Mouse (Mus musculus): ENCODE data around the gene Myh10.

Gene Myh10

DNA sequence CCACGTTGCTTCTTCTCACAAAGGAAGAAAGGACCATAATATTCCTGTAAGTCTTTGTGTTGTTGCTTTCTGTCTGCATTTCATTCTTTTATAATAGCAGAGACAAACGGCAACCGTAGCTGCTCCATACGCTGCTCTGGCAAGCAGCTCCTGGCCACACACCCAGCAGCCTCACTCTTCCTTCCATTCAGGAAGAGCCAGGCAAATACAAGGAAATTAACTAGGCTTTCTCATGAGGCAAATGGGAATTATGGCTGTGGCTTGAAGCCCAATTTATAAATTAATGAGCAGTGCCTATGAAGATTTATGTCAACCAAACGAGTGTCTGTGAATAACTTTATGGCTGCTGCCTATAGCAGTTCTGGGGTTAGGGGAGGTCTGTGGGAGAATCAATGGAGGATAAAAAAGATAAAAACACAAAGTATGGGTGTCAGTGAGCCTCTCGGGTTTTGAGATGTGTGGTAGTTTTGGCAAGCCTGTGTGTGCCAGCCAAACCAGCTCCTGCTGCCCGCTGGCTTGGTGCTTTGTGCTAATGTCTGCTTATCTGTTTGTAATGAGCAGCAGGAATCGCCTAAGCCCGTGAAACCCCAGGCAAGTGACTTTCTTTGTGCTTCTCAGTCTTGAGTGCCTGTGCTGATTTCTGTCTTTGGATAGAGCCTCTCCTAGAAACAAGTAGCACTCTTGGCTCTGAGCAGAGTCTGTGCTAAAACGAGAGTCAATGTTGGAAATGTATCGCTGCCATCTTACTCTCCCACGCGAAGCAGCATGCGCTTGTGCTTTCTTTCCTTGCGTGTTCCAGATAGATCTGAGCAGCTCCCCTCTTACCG, 54.2 kb downstream of the Myh10 start:
- in situ Hi-C loops (cut with MseI, MboI), result no loop called here

DNA sequence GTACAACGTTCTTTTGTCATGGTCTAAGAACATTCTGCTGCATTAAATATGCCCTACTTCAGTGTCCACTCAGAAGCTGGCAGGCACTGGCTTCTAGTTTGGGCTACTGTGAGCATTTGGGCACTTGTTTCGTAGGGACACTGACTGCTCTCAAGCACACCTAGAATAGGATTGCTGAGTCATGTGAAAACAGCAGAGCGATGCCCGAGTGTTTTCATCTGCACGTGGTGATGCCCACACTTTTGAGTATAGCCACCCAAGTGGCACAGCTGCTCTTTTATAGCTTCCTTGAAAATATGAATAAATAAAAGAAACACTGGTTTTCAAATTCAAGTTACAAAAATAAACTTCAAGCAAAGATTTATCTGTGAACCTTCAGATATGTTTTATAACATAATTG, 56.8 kb downstream of the Myh10 start:
- in situ Hi-C loops (cut with MseI, MboI), result no loop called here

DNA sequence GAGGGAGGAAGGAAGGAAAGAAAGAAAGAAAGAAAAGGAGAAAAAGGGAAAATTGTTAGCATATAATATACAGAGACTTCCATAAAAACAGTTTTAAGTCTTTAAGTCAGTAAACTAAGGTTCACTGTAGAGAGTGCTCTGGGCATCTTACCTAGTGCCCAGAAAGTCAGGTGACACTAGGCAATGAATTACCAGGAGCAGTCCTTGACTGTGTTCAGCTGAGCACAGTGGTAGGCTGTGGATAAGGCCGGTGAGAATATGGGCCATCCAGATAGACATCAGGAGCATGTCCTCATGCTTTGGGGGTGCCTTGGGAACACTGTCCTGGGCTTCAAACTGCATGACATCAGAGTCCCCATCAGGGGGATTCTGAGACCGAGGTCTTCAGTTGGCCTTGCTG, 58.8 kb downstream of the Myh10 start:
- in situ Hi-C loops (cut with MseI, MboI), result no loop called here

DNA sequence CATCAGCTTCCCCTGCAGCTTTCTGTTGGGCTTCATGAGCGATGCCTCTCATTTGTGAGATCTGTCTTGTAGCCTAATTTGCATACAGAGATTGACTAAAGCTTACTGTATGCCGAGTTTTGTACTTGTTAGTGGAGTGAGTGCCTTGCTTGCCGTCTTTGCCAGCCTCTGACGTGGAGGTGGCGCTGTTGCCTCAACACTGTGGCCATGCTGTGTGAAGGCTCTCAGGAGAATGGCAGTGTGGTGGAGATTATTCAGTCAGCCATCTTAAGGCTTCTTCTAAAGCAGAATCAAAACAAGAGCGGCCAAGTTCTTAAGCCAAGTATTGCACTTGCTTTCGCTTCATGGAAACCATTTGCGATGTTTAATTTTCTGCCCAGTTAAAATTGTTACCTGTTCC, 59.6 kb downstream of the Myh10 start:
- in situ Hi-C loops (cut with MseI, MboI), result no loop called here

DNA sequence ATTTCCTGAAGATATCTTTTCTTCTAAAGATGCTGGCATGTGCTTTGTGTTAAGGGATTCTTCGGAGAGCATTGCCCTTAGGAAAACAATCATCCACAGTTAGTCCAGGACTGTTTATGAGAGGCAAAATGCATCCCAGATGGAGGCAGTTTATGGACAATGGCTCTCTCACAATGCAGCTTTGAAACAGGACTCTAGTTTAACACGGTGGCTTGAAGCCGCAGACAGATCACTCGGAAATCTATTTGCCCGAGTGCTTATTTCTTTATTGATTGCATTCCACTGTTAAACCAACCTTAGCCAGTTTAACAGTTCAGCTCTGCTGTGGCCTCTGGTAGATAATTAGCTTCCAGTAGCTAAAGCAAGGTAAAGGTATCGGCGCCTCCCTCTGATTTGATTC, 62.9 kb downstream of the Myh10 start:
- in situ Hi-C loops (cut with MseI, MboI), result no loop called here

DNA sequence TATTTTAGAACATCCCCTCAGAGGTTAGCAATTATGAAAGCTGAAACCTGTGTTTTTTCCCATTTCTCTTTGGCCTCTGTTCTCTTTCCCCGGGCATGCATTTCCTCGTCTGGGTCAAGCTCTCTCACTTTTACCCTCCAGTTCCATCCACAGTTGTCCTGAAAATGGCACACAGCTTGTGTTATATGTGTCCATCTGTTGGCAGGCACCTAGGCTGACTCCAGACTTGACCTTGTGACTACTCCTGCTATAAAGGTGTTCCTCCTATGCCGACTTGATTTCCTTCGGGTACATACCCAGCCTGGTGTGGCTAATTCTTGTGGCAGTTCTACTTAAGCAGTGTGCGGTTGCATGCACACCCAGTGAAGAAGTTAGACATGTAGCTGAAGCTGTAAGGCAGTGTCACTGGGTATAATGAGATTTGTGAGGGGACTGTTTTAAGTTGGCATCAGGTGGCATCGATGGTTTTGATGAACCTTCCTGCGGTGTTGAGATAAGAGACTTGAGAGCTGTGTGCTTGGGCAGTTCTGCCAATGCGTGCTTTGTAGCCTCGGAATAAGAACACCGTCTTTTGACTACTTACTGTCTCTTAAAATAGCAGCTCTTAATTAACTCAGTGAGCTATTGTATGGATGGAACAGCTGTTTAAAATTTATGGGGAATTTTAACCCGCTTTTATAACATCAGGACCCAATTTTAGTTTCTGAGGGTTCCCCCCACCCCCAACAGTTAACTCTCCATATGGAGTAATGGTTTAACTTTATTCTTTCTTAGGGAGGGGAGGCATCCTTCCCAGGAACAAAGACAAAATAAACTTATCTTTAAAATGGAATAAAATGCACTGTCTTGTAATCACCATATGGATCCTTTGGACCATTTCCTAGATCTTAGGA, 65.3 kb downstream of the Myh10 start:
- in situ Hi-C loops (cut with MseI, MboI), result no loop called here

DNA sequence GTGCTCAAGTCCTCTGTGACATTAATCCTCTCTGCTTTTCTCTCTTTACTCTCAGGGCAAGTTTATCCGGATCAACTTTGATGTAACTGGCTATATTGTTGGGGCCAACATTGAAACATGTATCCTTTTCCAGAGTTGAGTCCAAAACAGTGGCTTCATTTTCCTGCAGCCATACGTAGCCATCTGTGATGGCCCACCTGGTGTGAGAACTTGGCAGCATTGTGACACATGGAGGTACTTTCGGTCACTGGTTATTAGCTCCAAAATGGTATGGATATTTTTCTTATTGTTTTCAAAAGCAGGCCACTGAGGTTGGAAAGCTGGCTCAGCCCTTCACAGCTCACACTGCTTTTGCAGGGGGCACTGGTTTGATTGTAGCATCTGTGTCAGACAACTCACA, 68.3 kb downstream of the Myh10 start:
- in situ Hi-C loops (cut with MseI, MboI), result no loop called here

DNA sequence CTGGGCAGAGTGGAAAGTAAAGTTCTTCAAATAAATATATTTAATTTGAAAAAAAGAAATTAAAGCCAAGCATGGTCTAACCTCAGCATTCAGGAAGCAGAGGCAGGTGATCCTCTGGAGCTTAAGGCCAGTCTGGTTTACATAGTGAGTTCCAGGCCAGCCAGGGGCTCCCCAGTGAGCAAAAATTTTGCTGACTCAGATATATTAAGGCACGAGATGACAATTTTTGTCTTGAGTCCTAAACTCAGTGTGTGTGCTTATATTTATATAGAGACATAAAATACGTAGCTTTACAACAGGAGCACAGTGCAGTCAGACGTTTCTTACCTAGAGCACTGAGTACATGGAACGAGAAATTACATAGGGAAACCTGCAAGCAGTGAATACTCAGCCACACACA, 69.8 kb downstream of the Myh10 start:
- in situ Hi-C loops (cut with MseI, MboI), result no loop called here

DNA sequence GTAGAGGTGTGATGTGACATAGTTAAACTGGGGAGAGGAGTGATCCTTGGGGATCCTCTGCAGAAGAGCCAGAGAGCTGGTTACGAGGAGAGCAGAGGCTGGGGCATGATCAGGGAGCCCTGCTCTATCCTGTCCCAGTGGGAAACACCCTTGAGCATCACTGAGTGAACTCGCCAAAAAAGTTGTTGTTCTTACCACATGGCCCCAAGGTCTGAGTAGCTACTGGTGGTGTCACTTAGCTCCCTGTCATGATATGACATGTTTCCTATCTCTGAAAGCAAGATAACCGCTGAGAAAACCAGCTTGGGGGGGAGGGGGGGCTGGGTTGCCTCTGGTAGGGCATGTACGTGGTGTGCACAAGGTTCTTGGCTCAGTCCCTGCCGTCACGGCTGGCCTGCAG, 70.3 kb downstream of the Myh10 start:
- in situ Hi-C loops (cut with MseI, MboI), result no loop called here

DNA sequence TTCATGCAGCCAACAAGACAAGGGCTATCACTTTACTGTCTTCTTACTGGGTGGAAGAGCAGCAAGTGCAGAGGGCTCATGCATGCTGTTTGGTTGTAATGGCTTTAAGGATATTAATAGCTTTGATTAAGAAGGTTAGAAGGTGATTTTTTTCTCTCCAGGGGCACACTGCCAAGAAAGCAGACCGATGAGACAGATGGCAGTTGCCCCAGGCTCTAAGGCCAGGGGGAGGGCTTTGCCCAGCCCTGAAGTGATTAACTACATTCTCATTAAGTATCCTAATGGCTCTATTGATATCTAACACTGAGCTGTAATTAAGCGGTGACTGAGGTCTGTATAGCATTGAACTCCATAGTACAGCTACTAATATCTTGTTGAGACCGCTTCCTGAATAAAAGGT, 73.3 kb downstream of the Myh10 start:
- in situ Hi-C loops (cut with MseI, MboI), result no loop called here

DNA sequence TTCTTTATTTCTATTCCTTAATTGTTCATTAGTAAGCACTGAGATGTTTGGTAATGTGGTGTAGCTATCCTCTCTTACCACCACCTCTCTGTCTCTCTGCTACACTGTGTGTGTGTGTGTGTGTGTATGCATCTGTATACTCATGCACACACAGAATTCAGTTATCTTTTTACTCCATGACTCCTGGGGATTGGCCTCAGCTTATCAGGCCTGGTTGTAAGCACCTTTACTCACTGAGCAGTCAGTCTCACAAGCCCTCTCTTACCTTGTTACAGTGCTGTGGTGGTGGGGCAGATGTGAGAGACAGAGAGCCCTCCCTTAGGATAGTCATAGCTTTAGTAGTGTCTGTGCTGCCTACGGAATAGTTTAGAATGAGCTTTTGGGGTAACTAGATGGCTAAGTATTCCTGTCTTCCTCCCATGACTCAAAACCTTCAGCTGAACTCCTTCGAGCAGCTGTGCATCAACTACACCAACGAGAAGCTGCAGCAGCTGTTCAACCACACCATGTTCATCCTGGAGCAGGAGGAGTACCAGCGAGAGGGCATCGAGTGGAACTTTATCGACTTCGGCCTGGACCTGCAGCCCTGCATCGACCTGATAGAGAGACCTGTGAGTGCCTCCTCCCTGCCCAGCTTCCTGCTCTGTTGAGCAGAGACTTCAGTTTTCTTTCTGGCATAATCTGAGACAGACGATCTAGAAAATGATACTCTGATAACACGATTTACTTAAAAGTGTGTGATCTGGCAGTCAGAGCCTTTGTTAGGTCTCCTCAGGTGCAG, 76.6 kb downstream of the Myh10 start:
- in situ Hi-C loops (cut with MseI, MboI), result no loop called here

DNA sequence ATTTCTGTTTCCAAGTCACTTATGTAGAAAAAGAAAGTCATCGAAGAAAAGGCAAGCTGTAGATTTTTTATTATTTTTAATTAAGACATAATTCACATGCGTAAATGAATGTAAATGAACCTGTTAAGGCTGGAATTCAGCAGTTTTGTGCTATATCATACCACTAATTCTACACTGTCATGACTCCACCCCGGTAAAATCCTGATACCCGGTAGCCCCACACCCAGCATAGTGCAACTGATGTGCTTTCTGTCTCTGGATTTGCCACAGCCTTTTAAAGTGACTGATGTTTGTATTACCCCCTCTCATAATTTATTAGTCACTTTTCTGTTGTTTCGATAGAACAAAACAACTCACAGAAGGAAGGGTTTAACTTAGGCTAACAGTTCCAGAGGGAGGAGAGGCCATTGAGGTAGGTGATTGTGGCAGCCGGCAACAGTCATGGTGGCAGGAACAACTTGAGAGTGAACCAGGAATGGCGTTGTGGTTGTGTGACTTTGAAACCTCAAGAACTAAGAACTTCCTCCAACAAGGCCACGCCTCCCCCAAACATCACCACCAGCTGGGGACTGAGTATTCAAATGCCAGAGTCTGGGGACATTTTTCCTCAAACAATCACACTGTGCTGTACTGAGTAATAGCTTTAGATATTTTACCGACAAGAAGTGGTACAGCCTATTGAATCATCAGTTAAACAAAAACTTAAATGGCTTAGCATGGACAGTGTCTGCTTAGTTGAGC, 78.6 kb downstream of the Myh10 start:
- in situ Hi-C loops (cut with MseI, MboI), result no loop called here

DNA sequence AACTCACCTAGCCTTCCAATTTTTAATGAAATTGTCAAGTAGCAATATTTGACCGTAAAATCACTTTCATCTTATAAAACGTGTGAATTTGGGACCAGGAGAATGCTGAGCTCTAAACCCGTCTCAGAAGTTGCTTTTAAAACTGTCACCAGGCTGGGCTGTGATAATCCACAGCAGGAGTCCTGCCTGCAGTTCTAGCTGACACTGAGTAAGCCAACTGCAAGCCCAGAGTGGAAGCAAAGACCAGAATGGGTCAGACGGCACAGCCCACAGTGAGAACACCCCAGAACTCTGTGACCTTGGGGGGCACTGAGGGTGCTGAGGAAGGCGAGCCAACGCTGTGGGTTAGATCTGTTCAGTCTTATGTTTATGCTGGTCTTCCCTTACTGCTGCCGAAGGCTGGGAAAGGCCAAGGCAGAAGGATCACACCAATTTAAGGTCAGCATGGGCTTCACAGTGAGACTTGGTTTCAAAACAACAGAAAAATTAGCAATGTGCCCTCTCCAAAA, 84.8 kb downstream of the Myh10 start:
- in situ Hi-C loops (cut with MseI, MboI), result no loop called here

DNA sequence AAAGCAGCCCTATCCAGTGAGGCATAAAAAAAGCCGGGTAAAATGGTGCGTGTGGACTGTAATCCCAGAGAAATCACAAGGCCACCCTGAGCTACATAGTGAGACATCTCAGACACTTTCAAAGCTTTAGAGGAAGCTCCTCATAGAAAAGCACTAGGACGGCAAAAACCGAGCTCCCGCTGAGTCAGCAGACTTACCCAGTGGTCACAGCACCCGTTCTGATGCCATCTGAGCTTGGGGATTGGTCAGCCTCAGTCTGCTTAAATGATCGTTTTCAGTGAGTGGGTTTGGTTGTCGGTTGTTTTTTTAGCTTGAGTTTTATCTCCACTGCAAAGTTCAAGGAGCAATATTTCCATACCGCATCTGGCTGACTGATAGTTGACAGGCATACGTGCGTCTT, 86.6 kb downstream of the Myh10 start:
- in situ Hi-C loops (cut with MseI, MboI), result no loop called here

DNA sequence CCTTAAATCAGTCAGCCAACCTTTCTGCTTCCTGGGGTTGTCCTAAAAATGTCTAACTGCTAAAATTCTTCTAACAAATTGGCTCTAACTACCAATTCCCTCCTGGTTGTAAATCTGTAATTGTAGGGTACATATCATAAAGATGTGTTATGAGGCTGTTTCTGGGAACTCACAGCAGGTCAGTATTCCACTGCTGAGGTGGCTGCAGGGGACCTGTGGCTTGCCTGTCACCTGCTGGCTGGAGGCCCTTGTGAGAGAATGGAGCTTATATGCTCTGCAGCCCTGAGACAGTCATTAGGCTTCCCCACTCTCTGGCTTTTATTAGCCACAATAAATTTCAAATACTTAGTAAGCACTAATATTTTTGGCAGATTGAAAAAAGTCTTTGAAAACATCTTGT, 87.5 kb downstream of the Myh10 start:
- in situ Hi-C loops (cut with MseI, MboI), result no loop called here

DNA sequence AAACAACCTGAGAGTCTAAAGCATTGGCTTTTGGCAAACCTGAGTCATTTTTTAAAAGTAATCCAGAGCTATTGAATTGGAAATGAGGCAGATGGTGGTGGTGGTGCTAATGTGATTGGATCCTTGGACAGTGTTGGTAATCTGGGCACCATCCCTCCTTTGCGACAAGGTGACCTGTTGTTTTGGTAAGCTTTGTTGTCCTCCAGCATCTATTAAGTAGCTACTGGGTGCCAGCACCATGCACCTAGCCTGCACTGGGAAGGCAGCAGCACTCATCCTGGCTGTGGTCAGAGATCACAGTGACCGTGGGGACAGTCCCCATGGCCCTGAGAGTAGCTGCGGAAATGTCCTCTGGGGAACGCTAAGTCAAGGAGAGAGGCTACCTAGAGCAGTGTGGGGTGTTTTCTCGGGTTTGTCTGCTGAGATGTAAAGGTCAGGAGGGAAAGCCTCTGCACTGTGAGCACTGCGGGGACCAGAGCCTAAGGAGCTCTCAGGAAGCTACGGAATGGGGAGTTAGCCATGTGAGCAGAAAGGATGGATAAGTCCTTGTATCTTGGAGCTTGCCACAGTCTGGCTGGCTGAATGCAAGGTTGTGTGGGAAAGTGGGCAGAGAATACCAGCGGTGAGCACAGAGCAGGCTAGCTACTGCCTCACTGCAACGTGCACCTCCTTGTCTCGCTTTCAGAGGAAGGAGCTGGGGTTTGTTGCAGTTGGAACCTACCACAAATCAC, 88.5 kb downstream of the Myh10 start:
- in situ Hi-C loops (cut with MseI, MboI), result no loop called here

DNA sequence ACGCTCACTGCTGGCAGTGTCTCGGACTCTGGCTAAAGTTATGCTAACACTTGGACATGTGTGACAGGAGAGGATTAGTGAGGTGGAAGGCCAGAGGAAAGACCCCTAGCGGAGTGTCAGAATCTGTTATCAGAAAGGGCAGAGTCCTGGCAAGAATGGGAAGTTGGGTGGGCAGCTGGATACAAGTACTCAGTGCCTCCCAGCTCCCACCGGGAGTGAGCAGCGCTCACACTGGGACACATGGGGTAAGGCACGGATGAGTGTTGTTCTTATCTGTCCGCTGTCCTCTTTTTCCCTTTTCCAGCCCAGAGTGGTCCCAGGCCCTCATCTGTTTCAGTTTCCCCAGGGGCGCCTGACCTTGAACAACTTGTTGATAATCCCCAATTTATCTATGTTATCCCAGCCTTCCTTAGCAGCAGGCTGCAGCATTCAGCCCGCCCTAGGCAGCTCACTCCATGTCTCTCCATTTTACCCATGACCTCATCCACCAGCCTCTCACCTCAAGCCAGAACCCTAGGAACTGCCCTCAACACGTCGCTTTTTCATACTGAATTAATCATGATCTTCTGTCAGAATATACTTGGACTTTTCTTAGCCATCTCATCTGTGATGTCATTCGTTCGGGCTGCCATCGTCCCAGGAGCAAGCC, 89.2 kb downstream of the Myh10 start:
- in situ Hi-C loops (cut with MseI, MboI), result no loop called here

DNA sequence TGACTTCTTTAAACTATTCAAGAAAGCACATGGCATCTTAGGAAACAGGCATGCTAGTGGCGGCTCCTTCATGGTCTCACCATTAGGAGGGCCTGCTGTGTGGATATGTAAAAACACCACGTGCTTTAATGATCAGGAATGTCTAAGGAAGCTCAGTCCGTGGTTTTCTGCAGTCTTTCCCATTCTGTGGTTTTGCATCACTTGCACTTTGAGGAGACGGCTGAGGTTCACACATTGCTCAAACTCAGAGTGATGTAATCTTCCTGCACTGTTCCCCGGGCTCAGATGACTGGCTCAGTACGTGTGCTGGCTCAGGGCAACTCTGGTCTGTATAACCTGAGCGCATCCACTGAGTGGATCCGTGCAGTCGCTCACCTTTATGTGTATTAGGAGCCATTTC, 91.0 kb downstream of the Myh10 start:
- in situ Hi-C loops (cut with MseI, MboI), result no loop called here

DNA sequence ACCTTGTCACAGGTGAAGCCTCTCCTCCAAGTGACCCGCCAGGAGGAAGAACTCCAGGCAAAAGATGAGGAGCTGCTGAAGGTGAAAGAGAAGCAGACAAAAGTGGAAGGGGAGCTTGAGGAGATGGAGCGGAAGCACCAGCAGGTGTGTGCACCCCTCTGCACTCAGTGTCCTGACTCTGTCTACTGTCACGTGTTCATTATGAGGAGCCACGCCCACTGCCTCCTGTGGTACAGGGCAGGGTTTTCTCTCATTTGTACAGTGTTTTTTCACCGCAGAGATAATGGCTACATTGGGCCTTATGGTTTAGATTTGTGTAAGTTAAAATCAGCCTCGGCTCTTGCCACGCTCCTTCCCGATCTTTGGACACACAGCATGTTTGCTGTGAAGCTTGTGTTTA, 94.5 kb downstream of the Myh10 start:
- in situ Hi-C loops (cut with MseI, MboI), result no loop called here

DNA sequence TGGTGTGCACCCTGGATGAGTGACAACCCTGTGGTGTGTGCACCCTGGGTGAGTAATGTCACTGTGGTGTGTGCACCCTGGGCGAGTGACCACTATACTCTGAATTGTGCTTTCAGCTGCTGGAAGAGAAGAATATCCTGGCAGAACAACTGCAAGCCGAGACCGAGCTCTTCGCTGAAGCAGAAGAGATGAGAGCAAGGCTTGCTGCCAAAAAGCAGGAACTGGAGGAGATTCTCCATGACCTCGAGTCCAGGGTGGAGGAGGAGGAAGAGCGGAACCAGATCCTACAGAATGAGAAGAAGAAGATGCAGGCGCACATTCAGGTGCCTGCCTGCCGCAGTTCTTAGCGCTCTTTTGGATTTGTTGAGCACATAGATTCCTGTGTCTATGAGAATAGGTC, 95.9 kb downstream of the Myh10 start:
- in situ Hi-C loops (cut with MseI, MboI), result no loop called here

All from mouse trophoblast stem cell (cell line).